Mouse (Mus musculus): ENCODE results near the gene BC034090. TPM values are rescaled to one million over a fixed set of nuclear protein-coding genes. Genes with fewer than 3 reads are reported as not detected.

Gene BC034090
- polyA plus RNA-seq, 1 experiment from 2014 or later = 4.1 TPM

- peaks cover 51% of the 10 kb centered on the region for H3K4me1 ChIP-seq
- peak overlapping the region; percentile 29; the same call in 1 of the 2 replicates for H3K27ac ChIP-seq (replicated peaks)
- H3K9ac ChIP-seq (replicated peaks) = no peak overlapping the region
- H3K4me2 ChIP-seq = no peak overlapping the region
- H3K4me3 ChIP-seq (replicated peaks) = no peak overlapping the region
- H3K36me3 ChIP-seq = peaks cover 29% of the 10 kb centered on the region
- WGBS = 67% methylated on average over 7 of the region's 7 CpGs
- no peaks in the 10 kb centered on the region for H3K9me3 ChIP-seq (replicated peaks)
- H3K27me3 ChIP-seq (replicated peaks) = no peaks in the 10 kb centered on the region
- no peak for ATAC-seq (ENCODE audit: low FRiP score)
These were observed 41.1 kb downstream of the BC034090 start for GRCm38 (mm10) chr1:155203101-155203500.

GRCm38 (mm10) chr1:155202472-155202871 lies 41.8 kb downstream of the BC034090 start:
- WGBS = 70% methylated on average over 5 of the region's 5 CpGs
- no peaks in the 10 kb centered on the region for H3K27me3 ChIP-seq (replicated peaks)
- peak overlapping the region; percentile 29; the same call in 1 of the 2 replicates for H3K27ac ChIP-seq (replicated peaks)
- H3K4me1 ChIP-seq = peaks cover 51% of the 10 kb centered on the region
- no peak overlapping the region for H3K4me2 ChIP-seq
- H3K36me3 ChIP-seq = peaks cover 30% of the 10 kb centered on the region
- H3K4me3 ChIP-seq (replicated peaks) = no peak overlapping the region
- H3K9ac ChIP-seq (replicated peaks) = no peak overlapping the region
- no peaks in the 10 kb centered on the region for H3K9me3 ChIP-seq (replicated peaks)
- no peak for ATAC-seq (ENCODE audit: low FRiP score)

GRCm38 (mm10) chr1:155201914-155202313 lies 42.3 kb downstream of the BC034090 start:
- Histone ChIP-seq H3K9me3 (replicated peaks) (no peaks in the 10 kb centered on the region), H3K27ac (replicated peaks) (peak overlapping the region; percentile 29; the same call in 1 of the 2 replicates), H3K4me3 (replicated peaks) (no peak overlapping the region), H3K27me3 (replicated peaks) (no peaks in the 10 kb centered on the region), H3K4me2 (no peak overlapping the region), H3K36me3 (peaks cover 28% of the 10 kb centered on the region), H3K4me1 (peaks cover 51% of the 10 kb centered on the region), H3K9ac (replicated peaks) (no peak overlapping the region)
- 79% methylated on average over 17 of the region's 17 CpGs for WGBS
- ATAC-seq (ENCODE audit: low FRiP score) = no peak

- H3K4me2 ChIP-seq = no peak overlapping the region
- no peak overlapping the region for H3K4me3 ChIP-seq (replicated peaks)
- ATAC-seq (ENCODE audit: low FRiP score) = no peak
- WGBS = 54% methylated on average over 4 of the region's 4 CpGs
- H3K4me1 ChIP-seq = peaks cover 49% of the 10 kb centered on the region
- H3K27ac ChIP-seq (replicated peaks) = no peak overlapping the region
- H3K9ac ChIP-seq (replicated peaks) = no peak overlapping the region
- peaks cover 28% of the 10 kb centered on the region for H3K36me3 ChIP-seq
- no peaks in the 10 kb centered on the region for H3K9me3 ChIP-seq (replicated peaks)
- H3K27me3 ChIP-seq (replicated peaks) = no peaks in the 10 kb centered on the region
These were observed 42.8 kb downstream of the BC034090 start for GRCm38 (mm10) chr1:155201373-155201879.

- Histone ChIP-seq H3K4me2 (no peak overlapping the region), H3K9ac (replicated peaks) (no peak overlapping the region), H3K4me3 (replicated peaks) (no peak overlapping the region), H3K9me3 (replicated peaks) (no peaks in the 10 kb centered on the region), H3K27ac (replicated peaks) (no peak overlapping the region), H3K36me3 (peaks cover 28% of the 10 kb centered on the region), H3K27me3 (replicated peaks) (no peaks in the 10 kb centered on the region), H3K4me1 (peaks cover 45% of the 10 kb centered on the region)
- ATAC-seq (ENCODE audit: low FRiP score) = no peak
- 47% methylated on average over 2 of the region's 2 CpGs for WGBS
These were observed 43.3 kb downstream of the BC034090 start for GRCm38 (mm10) chr1:155200967-155201366.

- Histone ChIP-seq H3K27me3 (replicated peaks) (no peaks in the 10 kb centered on the region), H3K4me3 (replicated peaks) (no peak overlapping the region), H3K36me3 (peaks cover 28% of the 10 kb centered on the region), H3K9ac (replicated peaks) (no peak overlapping the region), H3K27ac (replicated peaks) (no peak overlapping the region), H3K4me1 (peaks cover 35% of the 10 kb centered on the region), H3K4me2 (no peak overlapping the region), H3K9me3 (replicated peaks) (no peaks in the 10 kb centered on the region)
- 73% methylated on average over 6 of the region's 6 CpGs for WGBS
- no peak for ATAC-seq (ENCODE audit: low FRiP score)
These were observed 44.7 kb downstream of the BC034090 start for GRCm38 (mm10) chr1:155199522-155199921.

- H3K36me3 ChIP-seq = peaks cover 31% of the 10 kb centered on the region
- no peak overlapping the region for H3K4me2 ChIP-seq
- H3K9me3 ChIP-seq (replicated peaks) = no peaks in the 10 kb centered on the region
- H3K27ac ChIP-seq (replicated peaks) = no peak overlapping the region
- no peak overlapping the region for H3K9ac ChIP-seq (replicated peaks)
- no peak for ATAC-seq (ENCODE audit: low FRiP score)
- no peak overlapping the region for H3K4me3 ChIP-seq (replicated peaks)
- no peaks in the 10 kb centered on the region for H3K27me3 ChIP-seq (replicated peaks)
- WGBS = 79% methylated on average over 4 of the region's 4 CpGs
- H3K4me1 ChIP-seq = peaks cover 26% of the 10 kb centered on the region; the same call in 1 of the 2 replicates
These were observed 47.6 kb downstream of the BC034090 start for GRCm38 (mm10) chr1:155196691-155197090.

- H3K4me3 ChIP-seq (replicated peaks) = no peak overlapping the region
- H3K4me2 ChIP-seq = no peak overlapping the region
- ATAC-seq (ENCODE audit: low FRiP score) = 0 out of 2 replicates have a peak, but pooled peaks have one; percentile 21
- H3K4me1 ChIP-seq = peaks cover 25% of the 10 kb centered on the region; the same call in 1 of the 2 replicates
- H3K27me3 ChIP-seq (replicated peaks) = no peaks in the 10 kb centered on the region
- peaks cover 44% of the 10 kb centered on the region for H3K36me3 ChIP-seq
- peak overlapping the region; percentile 46 for H3K27ac ChIP-seq (replicated peaks)
- 53% methylated on average over 15 of the region's 15 CpGs for WGBS
- H3K9me3 ChIP-seq (replicated peaks) = no peaks in the 10 kb centered on the region
- H3K9ac ChIP-seq (replicated peaks) = no peak overlapping the region
These were observed 51.4 kb downstream of the BC034090 start for GRCm38 (mm10) chr1:155192805-155193368.

GRCm38 (mm10) chr1:155191671-155192070 lies 52.6 kb downstream of the BC034090 start:
- no peak overlapping the region for H3K4me3 ChIP-seq (replicated peaks)
- H3K9me3 ChIP-seq (replicated peaks) = no peaks in the 10 kb centered on the region
- ATAC-seq (ENCODE audit: low FRiP score) = no peak
- H3K36me3 ChIP-seq = peaks cover 41% of the 10 kb centered on the region
- peaks cover 25% of the 10 kb centered on the region; the same call in 1 of the 2 replicates for H3K4me1 ChIP-seq
- no peak overlapping the region for H3K9ac ChIP-seq (replicated peaks)
- WGBS = 57% methylated on average over 2 of the region's 2 CpGs
- H3K27ac ChIP-seq (replicated peaks) = 0 out of 2 replicates have a peak overlapping the region, but pooled peaks have one; percentile 6
- H3K4me2 ChIP-seq = no peak overlapping the region
- H3K27me3 ChIP-seq (replicated peaks) = no peaks in the 10 kb centered on the region

- H3K27ac ChIP-seq (replicated peaks) = 0 out of 2 replicates have a peak overlapping the region, but pooled peaks have one; percentile 6
- H3K36me3 ChIP-seq = peaks cover 41% of the 10 kb centered on the region
- 76% methylated on average over 8 of the region's 8 CpGs for WGBS
- no peak overlapping the region for H3K9ac ChIP-seq (replicated peaks)
- ATAC-seq (ENCODE audit: low FRiP score) = no peak
- no peaks in the 10 kb centered on the region for H3K9me3 ChIP-seq (replicated peaks)
- no peaks in the 10 kb centered on the region for H3K27me3 ChIP-seq (replicated peaks)
- H3K4me3 ChIP-seq (replicated peaks) = no peak overlapping the region
- H3K4me1 ChIP-seq = peaks cover 25% of the 10 kb centered on the region; the same call in 1 of the 2 replicates
- no peak overlapping the region for H3K4me2 ChIP-seq
These were observed 53.0 kb downstream of the BC034090 start for GRCm38 (mm10) chr1:155191219-155191618.

- H3K4me1 ChIP-seq = peaks cover 18% of the 10 kb centered on the region; the same call in 1 of the 2 replicates
- no peaks in the 10 kb centered on the region for H3K9me3 ChIP-seq (replicated peaks)
- no peak overlapping the region for H3K9ac ChIP-seq (replicated peaks)
- H3K36me3 ChIP-seq = peaks cover 34% of the 10 kb centered on the region
- ATAC-seq (ENCODE audit: low FRiP score) = no peak
- H3K27ac ChIP-seq (replicated peaks) = no peak overlapping the region
- no peak overlapping the region for H3K4me2 ChIP-seq
- no peak overlapping the region for H3K4me3 ChIP-seq (replicated peaks)
- no peaks in the 10 kb centered on the region for H3K27me3 ChIP-seq (replicated peaks)
- WGBS = 97% methylated on average over 4 of the region's 4 CpGs
These were observed 55.6 kb downstream of the BC034090 start for GRCm38 (mm10) chr1:155188656-155189055.

GRCm38 (mm10) chr1:155184191-155184590 lies 60.1 kb downstream of the BC034090 start:
- no peaks in the 10 kb centered on the region for H3K9me3 ChIP-seq (replicated peaks)
- H3K4me2 ChIP-seq = no peak overlapping the region
- no peaks in the 10 kb centered on the region for H3K4me1 ChIP-seq
- no peak overlapping the region for H3K27ac ChIP-seq (replicated peaks)
- no peak overlapping the region for H3K9ac ChIP-seq (replicated peaks)
- WGBS = 86% methylated on average over 3 of the region's 3 CpGs
- ATAC-seq (ENCODE audit: low FRiP score) = no peak
- H3K4me3 ChIP-seq (replicated peaks) = no peak overlapping the region
- H3K27me3 ChIP-seq (replicated peaks) = no peaks in the 10 kb centered on the region
- peaks cover 27% of the 10 kb centered on the region for H3K36me3 ChIP-seq
